Mouse (Mus musculus) liver, adult 2 months (tissue): Measurements from ENCODE around the gene Sh3rf1. TPM values are rescaled to one million over a fixed set of nuclear protein-coding genes. Genes with fewer than 3 reads are reported as not detected.

Experiments
- DNase-seq: peaks from one replicate; pipeline ENCODE4 v3.0.0-alpha.2; 2011; ENCODE audit warnings: low read depth, low spot score; ENCODE audit errors: extremely low read depth
- H3K27ac ChIP-seq: fragments of 200-500 bp; replicated peaks from 2 replicates; pipeline ENCODE4 v1.5.1; 2012; ENCODE audit warnings: low read depth, mild to moderate bottlenecking, control low read depth, inconsistent platforms, low read length; ENCODE audit not compliant: insufficient read depth
- H3K27me3 ChIP-seq: fragments of 200-500 bp; 2 replicates; pipeline ENCODE4 v1.6.1; 2012; ENCODE audit warnings: mild to moderate bottlenecking, moderate library complexity, low read length, inconsistent platforms; ENCODE audit not compliant: control insufficient read depth, insufficient read depth
- H3K36me3 ChIP-seq: fragments of 200-500 bp; 2 replicates; pipeline ENCODE4 v1.6.1; 2012; ENCODE audit warnings: low read length, inconsistent platforms; ENCODE audit not compliant: control insufficient read depth, insufficient read depth
- H3K4me1 ChIP-seq: fragments of 200-500 bp; 2 replicates; pipeline ENCODE4 v1.6.1; 2011; ENCODE audit warnings: low read length; ENCODE audit not compliant: control insufficient read depth, insufficient read depth
- H3K4me3 ChIP-seq: fragments of 200-500 bp; 2 replicates; pipeline ENCODE4 v1.5.1; 2011; ENCODE audit warnings: low read depth, mild to moderate bottlenecking, control low read depth, low read length, moderate library complexity; ENCODE audit not compliant: insufficient read depth
- H3K79me2 ChIP-seq: fragments of 200-500 bp; 2 replicates; pipeline ENCODE4 v1.6.1; 2012; ENCODE audit warnings: inconsistent platforms, mild to moderate bottlenecking, low read length, moderate library complexity; ENCODE audit not compliant: control insufficient read depth, insufficient read depth
- H3K9ac ChIP-seq: fragments of 200-500 bp; 2 replicates; pipeline ENCODE4 v1.6.1; 2012; ENCODE audit warnings: low read depth, mild to moderate bottlenecking, control low read depth, inconsistent platforms, low read length
- CTCF ChIP-seq: fragments of 200-500 bp; IDR thresholded peaks from 2 replicates; pipeline ENCODE4 v1.5.1; 2011; ENCODE audit warnings: low read depth, low read length, control low read depth
- POLR2A ChIP-seq: fragments of 200-500 bp; IDR thresholded peaks from 2 replicates; pipeline ENCODE4 v1.6.1; 2011; ENCODE audit warnings: low read length, control low read depth; ENCODE audit not compliant: insufficient read depth; ENCODE audit errors: extremely low read depth
- WGBS: fragments of 180-500 bp; shearing (Covaris S2); methylation state at CpG from one replicate; pipeline ENCODE4 v1.1.7; 2018; 5-methylcytosine and 5-hydroxymethylcytosine counted together
- polyA plus RNA-seq: library from polyadenylated mRNA; depleted of rRNA; stranded (reverse); fragments of >200 nt; gene quantifications from 2 replicates; pipeline ENCODE4 v1.2.3, GENCODE M21; 2012
- total RNA-seq: library from RNA; depleted of rRNA; stranded (reverse); fragments of >200 nt; gene quantifications from 2 replicates; pipeline ENCODE4 v1.2.3, GENCODE M21; 2014

The Sh3rf1 gene
- total and polyA plus RNA-seq, 2 experiments: 1.6 to 1.8 TPM

- no peaks in the 10 kb centered on the region for H3K36me3 ChIP-seq
- H3K79me2 ChIP-seq: no peaks in the 10 kb centered on the region; the same call in 1 of the 2 replicates
- 65% methylated on average over 2 of the region's 2 CpGs for WGBS
- no peak overlapping the region for H3K4me3 ChIP-seq
- no peak for DNase-seq
- TF ChIP-seq CTCF: no peak
- no peak overlapping the region for H3K27ac ChIP-seq
- no peaks in the 10 kb centered on the region for H3K27me3 ChIP-seq
- H3K9ac ChIP-seq: no peak overlapping the region
- H3K4me1 ChIP-seq: peaks cover 4% of the 10 kb centered on the region; the same call in 1 of the 2 replicates
Observed at GRCm38 (mm10) chr8:61344435-61344834, 120.8 kb downstream of the Sh3rf1 start.

DNA sequence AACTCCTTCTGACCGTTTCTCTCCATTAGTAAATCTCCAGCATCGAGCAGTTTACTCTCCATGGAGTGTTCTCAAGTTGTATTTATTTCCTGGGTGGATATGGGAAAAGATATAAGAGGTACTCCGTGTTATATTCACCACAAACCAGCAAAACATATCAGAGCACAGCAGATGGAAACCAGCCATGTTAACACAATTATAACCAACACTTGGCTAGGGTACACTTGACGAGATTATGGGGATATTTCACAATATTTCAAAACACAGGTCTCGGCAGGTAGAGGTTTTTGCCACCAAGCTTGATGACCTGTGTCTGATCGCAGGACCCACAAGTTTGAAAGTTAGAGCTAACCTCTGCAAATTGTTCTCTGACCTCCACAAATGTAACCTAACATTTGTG, 123.3 kb downstream of the Sh3rf1 start:
- Histone ChIP-seq H3K27me3 (no peaks in the 10 kb centered on the region), H3K36me3 (0 out of 2 replicates have a peak, but pooled peaks cover 2% of the 10 kb centered on the region), H3K27ac (no peak overlapping the region), H3K4me1 (peaks cover 4% of the 10 kb centered on the region; the same call in 1 of the 2 replicates), H3K4me3 (no peak overlapping the region), H3K79me2 (no peaks in the 10 kb centered on the region; the same call in 1 of the 2 replicates), H3K9ac (no peak overlapping the region)
- 58% methylated on average over 6 of the region's 6 CpGs for WGBS
- TF ChIP-seq POLR2A (no peak), CTCF (no peak)
- peak; percentile 53 for DNase-seq

DNA sequence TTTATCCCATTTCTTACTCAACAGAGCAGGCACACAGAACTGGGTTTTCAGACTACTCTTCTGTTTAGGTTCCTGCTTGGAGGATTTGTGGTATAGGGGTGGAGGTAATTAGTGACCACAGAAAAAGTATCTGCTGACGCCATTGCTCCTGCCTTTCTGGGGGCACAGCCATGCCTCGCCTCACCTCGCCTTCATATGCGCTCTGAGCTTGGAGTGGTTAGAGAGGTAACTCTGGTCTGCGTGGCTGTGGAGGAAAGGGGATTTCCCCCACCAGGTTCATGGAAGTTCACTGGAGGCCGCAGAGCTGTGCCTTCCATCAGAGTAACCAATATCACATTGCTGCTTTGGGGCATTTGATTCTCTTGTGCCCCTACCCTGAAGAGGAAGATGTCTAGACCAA, 123.9 kb downstream of the Sh3rf1 start:
- H3K36me3 ChIP-seq: 0 out of 2 replicates have a peak, but pooled peaks cover 2% of the 10 kb centered on the region
- peaks cover 2% of the 10 kb centered on the region; the same call in 1 of the 2 replicates for H3K4me1 ChIP-seq
- no peaks in the 10 kb centered on the region; the same call in 1 of the 2 replicates for H3K79me2 ChIP-seq
- TF ChIP-seq CTCF (no peak), POLR2A (no peak)
- no peak overlapping the region for H3K4me3 ChIP-seq
- no peaks in the 10 kb centered on the region for H3K27me3 ChIP-seq
- H3K9ac ChIP-seq: no peak overlapping the region
- no peak overlapping the region for H3K27ac ChIP-seq
- 93% methylated on average over 6 of the region's 6 CpGs for WGBS
- no peak for DNase-seq

DNA sequence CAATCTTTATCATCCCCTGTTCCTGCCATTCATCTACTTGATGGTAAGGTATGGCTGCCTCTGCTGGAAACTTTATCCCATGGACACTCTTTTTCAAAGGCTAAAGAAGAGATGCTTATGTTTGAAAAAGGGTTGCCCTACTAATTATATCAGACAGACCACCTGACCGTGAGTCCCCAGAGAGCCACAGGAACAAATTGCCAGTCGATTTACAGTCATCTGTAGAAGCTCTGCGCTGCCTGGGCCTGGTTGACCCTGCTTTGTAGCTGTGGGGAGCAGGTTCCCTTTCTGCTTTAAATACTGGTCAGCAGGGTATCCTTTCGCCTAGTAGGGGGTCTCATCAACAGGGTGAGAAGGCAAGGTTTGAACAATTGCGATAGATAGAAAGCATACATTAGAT, 124.4 kb downstream of the Sh3rf1 start:
- H3K79me2 ChIP-seq: no peaks in the 10 kb centered on the region
- H3K27me3 ChIP-seq: no peaks in the 10 kb centered on the region
- H3K4me1 ChIP-seq: no peaks in the 10 kb centered on the region; the same call in 1 of the 2 replicates
- TF ChIP-seq CTCF (no peak), POLR2A (no peak)
- H3K4me3 ChIP-seq: no peak overlapping the region
- no peak overlapping the region for H3K9ac ChIP-seq
- DNase-seq: no peak
- 82% methylated on average over 5 of the region's 5 CpGs for whole genome bisulfite sequencing
- peak overlapping the region; percentile 39 for H3K27ac ChIP-seq
- 0 out of 2 replicates have a peak, but pooled peaks cover 2% of the 10 kb centered on the region for H3K36me3 ChIP-seq

DNA sequence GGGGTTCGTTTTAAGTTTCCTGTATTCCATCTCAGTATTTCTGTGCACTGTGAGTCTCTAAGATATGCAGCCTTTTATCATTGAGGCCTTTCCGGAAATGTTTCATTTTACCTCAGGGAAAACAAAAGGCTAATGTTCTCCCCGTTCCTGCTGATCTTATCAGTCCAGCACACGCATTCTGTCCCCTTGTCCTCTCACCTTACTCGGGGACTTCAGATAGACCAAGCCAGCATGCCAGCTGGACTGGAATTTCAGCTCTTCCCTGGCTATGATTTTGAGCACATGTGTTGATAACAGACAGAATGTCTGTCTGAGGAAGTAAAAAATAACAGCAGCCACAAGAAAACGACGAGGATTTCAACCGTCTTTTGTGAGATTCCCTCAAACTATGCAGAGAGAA, 124.8 kb downstream of the Sh3rf1 start:
- Histone ChIP-seq H3K36me3 (0 out of 2 replicates have a peak, but pooled peaks cover 2% of the 10 kb centered on the region), H3K27ac (no peak overlapping the region), H3K4me1 (no peaks in the 10 kb centered on the region; the same call in 1 of the 2 replicates), H3K27me3 (no peaks in the 10 kb centered on the region), H3K4me3 (no peak overlapping the region), H3K9ac (no peak overlapping the region), H3K79me2 (no peaks in the 10 kb centered on the region)
- no peak for DNase-seq
- WGBS: 61% methylated on average over 8 of the region's 8 CpGs
- TF ChIP-seq POLR2A (no peak), CTCF (no peak)

DNA sequence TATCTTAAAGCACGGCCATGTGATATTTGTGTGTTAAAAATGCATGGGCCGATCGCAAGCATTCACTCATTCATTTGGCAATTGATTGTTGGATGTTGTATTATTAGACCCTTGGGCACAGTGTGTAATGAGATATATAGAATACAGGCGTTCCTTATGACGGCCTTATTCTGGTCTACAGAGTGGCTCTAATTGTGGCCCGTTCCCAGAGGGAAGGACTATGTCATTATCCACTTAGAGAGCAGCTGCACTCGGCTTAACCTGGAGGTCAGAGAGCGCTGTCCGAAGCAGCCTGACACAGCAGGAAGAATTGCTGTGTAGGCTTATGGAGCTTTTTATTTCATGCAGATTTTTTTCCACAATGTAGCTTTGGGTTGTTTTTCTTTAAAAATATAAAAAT, 126.8 kb downstream of the Sh3rf1 start:
- H3K27me3 ChIP-seq: no peaks in the 10 kb centered on the region
- H3K36me3 ChIP-seq: 0 out of 2 replicates have a peak, but pooled peaks cover 2% of the 10 kb centered on the region
- TF ChIP-seq CTCF: no peak
- TF ChIP-seq POLR2A: no peak
- no peak overlapping the region for H3K9ac ChIP-seq
- 87% methylated on average over 9 of the region's 9 CpGs for WGBS
- H3K4me1 ChIP-seq: no peaks in the 10 kb centered on the region; the same call in 1 of the 2 replicates
- no peaks in the 10 kb centered on the region for H3K79me2 ChIP-seq
- no peak overlapping the region for H3K27ac ChIP-seq
- H3K4me3 ChIP-seq: no peak overlapping the region
- DNase-seq: no peak
